Mouse (Mus musculus) olfactory bulb, adult 2 months (tissue): ENCODE measurements around the gene Map3k6.

Experiments
- CTCF ChIP-seq: fragments of 200-500 bp; IDR thresholded peaks from 2 replicates; pipeline ENCODE4 v1.5.1; 2012; ENCODE audit warnings: low read depth, mild to moderate bottlenecking, low read length, moderate library complexity; ENCODE audit not compliant: insufficient read depth
- POLR2A ChIP-seq: fragments of 200-500 bp; IDR thresholded peaks from 2 replicates; pipeline ENCODE4 v1.6.1; 2012; ENCODE audit warnings: mild to moderate bottlenecking, low read depth, low read length, moderate library complexity; ENCODE audit not compliant: insufficient read depth

DNA sequence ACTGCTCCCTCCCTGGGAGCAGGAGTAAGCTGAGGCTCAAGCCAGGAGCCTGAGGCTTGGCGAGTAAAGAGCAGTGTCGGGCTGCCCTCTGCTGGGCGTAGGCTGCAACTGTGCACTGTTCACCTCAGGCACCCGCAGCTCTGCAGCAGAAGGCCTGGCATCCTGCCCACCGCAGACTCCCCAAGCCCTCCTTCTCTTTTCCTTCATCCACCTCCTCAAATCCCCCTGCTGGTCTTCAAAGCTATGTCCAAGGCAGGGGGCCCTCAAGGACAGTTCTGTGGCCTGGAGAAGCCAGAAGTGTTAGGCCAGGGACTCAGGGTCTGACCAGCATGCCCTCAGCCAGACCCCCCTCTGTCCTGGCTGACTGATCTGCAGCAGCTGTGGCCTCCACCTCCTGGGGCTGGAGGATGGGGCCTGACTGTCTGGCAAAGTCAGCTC, 57.2 kb downstream of the Map3k6 start:
- peak; percentile 88 for TF ChIP-seq CTCF
- no peak for TF ChIP-seq POLR2A
